Mouse (Mus musculus): ENCODE data around the gene Chst10.

Gene Chst10

DNA sequence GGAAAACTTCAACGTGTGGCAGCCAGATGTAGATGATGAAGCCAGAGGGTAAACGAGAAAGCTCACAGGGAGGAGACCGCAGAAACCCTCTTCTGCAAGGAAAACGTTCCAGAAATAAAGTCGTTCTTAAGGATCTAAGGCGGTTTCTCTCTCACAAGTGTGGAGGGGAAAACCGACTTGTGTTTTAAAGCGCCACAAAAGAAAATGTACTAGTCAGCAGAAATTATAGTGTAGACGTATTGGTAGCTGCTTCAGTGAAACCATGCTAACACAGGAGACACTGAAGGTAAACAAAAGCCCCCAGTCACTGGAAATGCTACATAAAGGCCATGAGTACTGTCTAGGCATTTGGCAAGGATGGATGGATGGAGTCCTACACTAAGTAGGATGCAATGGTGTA is 80.7 kb downstream of the Chst10 start:
- DNase-seq (ENCODE audit: low spot score in 2 of 2), result no peak

DNA sequence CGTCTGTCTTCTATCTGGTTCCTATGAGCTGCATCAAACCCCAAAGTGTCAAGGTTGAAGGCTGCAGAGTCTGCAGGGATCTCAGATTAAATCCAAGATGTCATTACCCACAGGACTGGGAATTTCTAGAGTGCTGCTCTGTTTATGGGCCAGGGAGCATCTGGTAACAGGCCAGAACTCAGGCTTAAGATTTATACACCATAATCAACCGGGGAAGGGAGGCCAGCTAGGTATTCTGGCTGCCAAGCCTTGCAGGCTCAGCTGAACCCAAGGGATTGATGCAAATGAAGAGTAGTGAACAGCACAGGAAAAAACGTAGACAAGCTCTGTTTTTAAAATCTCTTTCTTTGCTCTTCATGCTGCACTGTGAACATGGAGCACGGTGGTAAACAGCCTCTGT is 81.7 kb downstream of the Chst10 start:
- DNase-seq (ENCODE audit: low spot score in 2 of 2), result no peak
